Mouse (Mus musculus): ENCODE measurements at regions not wholly inside any gene's neighbourhood (a gene's known extent, or its start where the extent isn't known, plus 50 kb on each side); places are given as distances from the start of the nearest gene placed in this dataset.

GRCm38 (mm10) chr4:105406786-105407464 is 249.8 kb downstream of the Plpp3 start:
- TF ChIP-seq POLR2A (IDR thresholded peaks at IDR 0.05; ENCODE audit: insufficient read depth, low read length) (no peak), CTCF (IDR thresholded peaks at IDR 0.05; ENCODE audit: low read depth, low read length) (no peak)

Data from ES-Bruce4 (cell line).